Mouse (Mus musculus) skeletal muscle tissue, adult 2 months (tissue): Measurements from ENCODE around the gene Pdgfd.

Experiments used
- DNase-seq: peaks from one replicate; pipeline ENCODE4 v3.0.0-alpha.2; 2012; ENCODE audit warnings: low read depth, low spot score

The Pdgfd gene

DNA sequence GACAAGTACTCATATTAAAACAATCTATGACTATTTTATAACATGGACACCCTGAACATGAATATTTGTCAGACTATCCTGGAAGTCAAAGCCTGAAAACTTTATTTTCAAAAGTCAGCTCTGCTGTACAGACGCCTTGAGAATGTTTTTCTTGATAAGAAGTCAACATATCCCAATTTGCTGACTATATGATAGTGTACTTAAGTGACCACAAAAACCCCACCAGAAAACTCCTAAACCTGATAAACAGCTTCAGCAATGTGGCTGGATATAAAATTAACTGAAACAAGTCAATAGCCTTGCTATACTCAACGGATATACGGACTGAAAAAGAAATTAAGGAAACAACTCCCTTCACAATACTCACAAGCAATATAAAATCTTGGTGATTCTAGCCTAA lies 137.5 kb downstream of the Pdgfd start:
- no peak for DNase-seq

DNA sequence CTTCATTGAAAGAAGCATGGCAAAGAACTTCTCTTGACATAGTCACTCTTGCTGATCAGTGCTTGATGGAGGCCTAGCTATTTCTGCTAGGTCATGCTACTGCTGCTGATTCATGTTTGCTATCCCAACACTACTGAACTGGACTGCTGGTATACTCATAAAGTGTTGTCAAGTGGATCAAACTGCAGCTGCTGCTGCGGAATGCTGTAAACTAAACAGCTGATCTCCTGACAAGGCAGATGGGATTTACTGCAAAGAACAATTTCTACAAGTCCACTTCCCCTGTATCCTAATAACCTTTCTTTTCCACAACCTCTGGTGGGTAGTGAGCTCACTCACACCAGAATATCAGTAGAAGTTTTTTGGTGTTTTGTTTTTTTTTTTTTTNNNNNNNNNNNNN lies 148.7 kb downstream of the Pdgfd start:
- DNase-seq = no peak

DNA sequence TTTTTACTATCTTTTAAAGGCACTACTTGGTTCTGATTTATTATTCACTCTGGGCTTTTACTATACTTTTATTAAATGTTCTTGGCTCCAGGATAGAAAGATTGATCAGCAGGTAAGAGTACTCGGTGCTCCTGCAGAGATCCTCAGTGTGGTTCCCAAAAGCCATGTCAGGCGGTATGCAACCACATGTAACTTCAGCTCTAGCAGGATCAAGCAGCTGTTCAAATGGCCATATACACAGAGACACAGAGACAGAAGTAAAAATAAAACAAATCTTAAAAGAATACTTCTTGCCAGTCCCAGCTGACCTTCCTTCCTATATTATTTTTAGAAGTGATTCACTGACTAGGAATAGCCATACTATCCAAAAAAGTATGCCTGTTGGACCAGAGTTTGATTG lies 157.0 kb downstream of the Pdgfd start:
- no peak for DNase-seq

DNA sequence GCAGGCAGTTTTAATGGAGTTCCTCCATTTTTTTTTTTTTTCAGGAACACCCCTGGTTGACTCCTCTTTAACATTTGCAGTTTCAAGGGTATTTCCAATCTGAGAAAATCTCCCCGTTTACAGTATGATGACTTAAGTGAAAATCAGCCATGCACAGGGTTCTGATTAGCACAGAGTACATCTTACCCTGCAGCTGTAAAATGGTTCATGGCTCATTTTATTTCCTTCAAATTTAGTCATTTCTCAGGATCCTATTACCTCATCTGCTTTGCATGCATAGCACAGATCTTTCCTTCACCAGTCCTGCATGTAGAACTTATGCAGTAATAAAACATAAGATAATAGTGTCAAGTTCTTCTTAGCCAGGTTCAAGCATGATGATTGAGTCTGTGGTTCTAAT lies 165.1 kb downstream of the Pdgfd start:
- DNase-seq = no peak

DNA sequence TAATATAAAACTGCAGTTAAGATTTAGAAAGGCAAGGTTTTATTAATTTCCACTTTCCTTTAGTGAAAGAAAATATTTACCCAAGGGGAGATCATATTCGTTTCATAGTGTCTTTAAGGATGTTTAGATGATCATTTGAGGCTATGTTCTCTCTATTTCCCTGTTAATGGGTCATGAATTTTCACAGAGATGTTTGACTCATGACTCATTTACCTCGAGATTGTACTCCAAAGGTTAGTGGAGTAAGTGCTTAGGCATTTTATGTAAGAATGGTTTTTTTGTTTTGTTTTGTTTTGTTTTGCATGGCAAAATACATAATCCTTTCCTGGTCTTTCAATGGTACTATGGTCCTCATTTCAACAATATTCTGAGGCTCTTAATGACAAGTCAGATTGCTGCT lies 167.9 kb downstream of the Pdgfd start:
- DNase-seq = no peak

DNA sequence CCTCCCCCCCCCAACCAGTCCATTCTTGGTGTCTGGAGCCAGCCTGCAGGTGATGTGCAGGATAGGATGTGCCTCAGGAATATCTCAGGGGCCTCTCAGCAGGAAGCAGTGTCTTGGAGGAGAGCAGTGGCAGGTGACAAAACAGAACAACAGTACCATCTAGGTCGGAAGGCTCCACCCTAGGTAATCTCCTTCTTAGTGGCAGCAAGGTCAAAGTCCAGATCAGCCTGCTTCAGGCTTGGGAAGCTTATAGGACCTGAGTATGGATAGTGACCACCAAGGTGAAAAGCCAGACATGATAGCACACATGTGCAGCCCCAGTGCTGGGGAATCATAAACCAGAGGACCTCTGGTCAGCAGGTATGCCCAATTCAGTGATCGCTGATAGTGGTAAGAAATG lies 169.5 kb downstream of the Pdgfd start:
- no peak for DNase-seq

DNA sequence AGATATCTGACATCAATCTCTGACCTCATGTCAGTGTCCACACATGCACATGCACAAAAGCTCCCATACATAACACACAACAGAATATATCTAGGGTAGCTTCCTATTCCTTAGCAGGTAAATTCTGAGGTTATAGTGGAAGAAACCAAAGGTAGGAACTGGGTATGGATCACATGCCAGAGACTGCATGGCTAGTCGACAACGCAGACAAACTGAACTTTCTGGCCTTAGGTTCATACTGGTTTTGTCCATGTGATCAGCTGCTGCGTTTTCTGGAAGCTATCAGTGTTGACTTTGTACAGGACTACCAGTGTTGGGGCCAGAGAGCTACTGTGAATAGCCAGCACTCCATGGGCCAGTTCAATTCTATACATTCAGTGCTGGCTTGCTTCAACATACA lies 170.0 kb downstream of the Pdgfd start:
- no peak for DNase-seq

DNA sequence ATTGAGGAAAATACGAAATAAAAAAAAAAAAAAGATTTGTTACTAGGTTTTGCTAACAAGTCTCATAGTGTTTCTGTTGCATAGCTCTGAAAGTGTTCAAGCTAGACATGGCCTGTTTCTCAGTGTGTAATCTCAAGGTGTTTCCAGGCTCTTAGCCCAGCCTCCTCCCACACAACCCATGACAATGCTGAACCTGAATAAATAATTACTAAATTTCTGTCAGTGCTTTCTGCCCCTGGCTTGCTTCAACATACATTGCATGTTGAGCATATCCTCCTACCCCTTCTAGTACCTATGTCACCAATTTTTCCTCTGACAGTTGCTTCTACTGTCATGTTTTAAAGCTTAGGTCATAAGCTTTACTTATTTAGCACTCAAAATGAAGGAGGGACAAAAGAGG lies 171.0 kb downstream of the Pdgfd start:
- no peak for DNase-seq

DNA sequence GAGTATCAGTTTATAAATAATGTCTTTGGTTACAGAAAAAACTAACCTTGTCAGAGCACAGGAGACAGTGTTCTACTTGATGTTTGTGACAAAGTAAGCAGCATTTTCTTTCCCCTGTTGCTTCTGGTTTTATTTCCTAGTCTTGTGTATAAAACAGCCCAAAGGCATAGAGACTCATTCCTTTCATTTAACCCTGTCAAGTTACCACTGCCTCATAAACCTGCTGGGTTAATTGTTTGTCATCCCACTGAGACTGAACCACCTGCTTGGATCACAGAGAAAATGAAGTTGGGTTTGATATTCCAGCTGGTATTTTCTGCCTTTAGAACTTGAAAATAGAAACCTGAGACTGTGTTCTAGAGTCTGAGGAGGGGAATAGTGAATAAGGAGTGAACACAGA lies 172.4 kb downstream of the Pdgfd start:
- DNase-seq = no peak

DNA sequence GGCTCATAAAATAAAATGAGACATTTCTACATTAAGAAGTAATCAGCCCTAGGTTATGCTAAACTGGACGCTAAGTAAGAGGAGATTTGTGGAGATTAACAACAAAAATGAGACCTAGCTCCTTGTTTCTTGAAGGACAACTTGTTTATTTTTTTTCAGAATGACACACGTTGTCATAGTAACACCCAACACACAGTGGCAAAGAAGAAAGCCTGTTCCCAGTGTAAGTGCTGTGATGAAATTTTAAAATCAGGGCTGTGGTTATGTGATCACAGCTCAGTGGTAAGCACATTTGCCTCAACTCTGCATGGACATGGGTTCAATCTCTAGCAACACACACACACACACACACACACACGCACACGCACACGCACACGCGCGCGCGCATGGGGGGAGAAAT lies 174.5 kb downstream of the Pdgfd start:
- DNase-seq = no peak

DNA sequence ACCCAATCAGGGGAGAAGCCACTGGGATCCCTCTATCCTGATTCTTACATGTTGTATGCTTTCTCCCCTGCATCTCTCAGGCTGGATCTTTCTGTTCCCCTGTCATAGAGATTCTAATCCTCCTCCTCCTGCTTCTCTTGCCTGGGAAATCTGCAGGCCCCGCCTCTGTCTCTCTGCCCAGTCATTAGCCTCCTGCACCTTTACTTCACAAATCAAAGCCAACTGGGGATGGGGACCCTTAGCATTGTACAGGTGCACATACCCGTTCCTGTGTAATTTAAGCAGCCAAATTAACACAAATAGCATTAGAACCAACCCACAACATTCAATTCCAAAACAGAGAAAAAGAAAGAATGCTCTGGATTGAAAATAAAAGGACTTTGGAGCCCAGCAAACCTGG lies 176.1 kb downstream of the Pdgfd start:
- DNase-seq = no peak

DNA sequence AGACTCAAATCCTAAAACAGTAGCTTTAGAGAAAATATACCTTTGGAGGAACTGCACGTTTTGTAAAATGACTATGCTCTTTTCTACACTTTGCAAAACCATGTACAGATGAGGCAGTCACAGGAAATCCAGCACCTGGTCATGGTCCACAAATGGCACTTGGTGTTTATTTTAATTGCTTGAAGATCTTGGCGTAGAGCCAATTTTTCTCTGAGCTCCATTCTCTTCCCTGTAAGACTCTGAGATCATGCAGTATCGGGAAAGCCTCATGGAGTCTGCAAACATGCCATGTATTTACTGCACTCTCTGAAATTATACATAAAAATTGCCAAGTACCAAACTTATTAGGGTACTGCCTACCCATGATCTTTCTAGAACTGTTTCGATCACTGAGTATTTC lies 176.5 kb downstream of the Pdgfd start:
- DNase-seq = no peak

DNA sequence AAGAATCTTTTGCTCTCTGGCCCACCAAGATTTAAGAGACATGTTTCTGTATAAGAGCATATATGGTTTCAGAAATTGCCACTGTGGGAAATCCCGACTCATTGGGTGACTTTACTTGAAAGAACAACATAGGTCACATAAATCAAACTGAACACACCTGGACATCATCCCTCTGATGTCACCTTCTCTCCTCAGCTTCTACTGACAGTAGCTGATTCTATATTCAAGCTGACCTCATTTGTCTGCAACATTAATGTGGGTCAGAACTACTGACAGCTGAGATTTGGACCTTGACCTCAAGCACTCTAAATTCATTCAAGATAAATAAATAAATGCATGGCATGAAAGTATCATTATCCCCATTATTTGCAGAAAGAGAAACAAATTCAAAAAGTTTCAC lies 177.0 kb downstream of the Pdgfd start:
- no peak for DNase-seq

DNA sequence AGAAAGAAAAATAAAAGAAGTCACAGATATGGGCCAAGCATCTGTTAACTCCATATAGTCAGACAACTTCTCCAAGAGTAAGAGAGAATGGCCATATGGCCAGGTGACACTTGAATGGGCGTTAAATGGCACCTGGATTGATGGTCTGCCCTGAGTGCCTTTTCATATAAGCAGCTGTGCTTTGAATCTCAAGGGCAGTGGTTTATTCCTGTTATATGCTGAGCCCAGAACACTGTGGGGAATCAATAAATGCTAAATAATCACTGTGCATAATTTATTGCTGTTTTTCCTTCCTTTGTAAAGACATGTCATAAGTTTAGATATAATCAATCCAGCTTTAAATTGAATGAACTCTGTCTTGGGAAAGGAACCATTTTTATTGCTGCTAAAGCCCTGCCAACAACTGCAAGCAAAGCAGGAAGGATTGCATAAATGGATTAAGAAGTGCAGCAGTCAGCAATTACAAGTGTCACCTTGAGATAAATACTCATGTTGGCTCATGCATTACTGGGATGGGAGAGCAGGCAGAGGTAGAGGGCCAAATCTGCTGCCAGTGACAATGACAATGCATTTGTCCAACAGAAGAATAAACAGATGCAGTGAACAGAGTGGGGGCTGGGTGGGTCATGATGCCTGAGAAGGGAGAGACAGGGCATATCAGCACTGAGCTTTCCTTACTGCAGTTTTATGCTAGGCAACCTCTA lies 185.0 kb downstream of the Pdgfd start:
- DNase-seq = no peak

DNA sequence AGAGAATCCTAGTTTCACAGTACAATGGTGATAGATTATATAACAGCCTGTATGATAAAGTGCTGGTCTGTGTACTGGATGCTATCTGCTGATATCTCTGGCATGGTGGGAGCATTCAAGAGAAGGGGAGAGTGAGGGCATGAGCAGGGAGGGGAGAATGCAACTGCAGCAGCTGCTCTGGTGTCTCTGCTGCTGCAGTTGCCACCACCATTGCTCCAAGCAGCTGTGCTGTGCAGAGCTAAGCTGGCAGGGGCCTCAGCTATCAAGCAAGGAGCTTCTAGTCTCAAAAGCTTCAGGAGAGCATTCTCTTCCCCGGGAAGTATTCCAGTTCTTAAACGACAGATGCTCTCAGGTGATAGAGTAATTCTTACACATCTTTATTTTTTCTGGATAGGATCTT lies 192.4 kb downstream of the Pdgfd start:
- DNase-seq = no peak

DNA sequence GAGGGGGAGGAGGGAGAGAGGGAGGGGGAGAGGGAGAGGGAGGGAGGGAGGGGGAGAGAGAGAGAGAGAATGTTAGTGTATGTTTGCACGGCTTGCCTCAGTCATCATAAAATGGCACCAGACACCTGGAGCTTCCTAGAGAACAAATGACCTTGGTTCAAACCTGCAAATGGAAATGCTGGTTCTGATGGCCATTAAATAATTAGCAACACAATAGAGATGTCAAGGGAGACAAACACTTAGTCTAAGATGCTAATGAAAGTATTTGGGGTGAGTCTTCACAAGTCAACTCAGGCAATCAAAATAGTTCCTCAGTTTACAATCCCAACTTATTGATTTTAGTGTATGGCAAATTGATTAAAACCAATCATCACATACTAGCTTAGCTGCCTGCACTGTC lies 198.2 kb downstream of the Pdgfd start:
- no peak for DNase-seq

DNA sequence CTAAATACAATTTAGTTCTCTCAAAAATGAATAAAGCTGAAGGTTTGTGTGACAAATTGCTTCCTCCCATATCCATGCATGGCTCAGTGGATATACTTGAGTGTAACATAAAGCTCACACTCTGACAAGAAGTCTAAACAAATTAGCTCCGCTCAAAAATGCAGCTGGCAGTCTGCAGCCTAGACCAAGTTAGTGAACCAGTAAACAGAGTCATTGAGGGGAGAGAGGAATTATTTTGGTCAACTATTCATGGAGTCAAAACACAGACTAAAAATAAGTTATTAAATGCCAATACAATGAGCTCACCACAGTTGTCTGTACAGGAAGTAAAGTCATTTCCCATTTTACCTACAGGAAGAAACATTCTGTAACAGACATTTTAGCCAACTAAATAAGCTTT lies 233.4 kb downstream of the Pdgfd start:
- no peak for DNase-seq

DNA sequence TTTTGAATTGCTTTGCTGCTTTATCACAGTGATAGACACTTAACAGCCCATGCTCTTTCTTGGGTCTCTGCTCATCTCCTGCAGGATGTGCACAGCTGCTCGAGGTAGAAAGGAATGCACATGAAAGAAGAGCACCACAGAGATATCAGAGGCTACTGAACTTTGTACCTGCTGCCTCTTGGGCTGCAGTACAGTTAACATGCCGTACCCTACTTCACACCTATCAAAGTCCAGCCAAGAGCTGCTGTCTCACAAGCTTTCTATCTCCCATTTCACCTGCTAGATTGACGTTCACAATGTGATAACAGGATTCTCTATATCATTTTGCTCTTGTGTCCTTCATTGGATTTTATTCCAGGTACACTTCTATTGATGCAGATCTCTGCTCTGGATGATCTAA lies 238.2 kb downstream of the Pdgfd start:
- DNase-seq = no peak

DNA sequence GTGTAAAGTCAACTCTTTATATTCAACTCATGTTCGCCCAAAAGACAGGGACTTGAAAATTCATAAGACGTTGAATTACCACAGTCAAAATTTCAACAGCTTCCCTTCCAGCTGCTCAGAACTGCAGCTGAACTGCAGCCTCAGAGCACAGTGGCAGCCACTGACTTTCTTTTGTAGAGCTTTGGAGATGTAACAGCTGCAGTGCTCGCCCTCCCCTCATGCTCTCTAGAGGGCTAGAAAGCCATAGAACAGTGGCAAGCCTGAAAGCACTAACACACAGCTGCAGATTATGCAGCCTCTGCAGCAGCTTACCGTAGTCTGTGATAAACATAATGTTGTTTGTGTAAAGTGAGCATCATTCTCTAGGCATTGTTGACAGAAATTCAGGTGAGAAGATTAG lies 239.6 kb downstream of the Pdgfd start:
- no peak for DNase-seq

DNA sequence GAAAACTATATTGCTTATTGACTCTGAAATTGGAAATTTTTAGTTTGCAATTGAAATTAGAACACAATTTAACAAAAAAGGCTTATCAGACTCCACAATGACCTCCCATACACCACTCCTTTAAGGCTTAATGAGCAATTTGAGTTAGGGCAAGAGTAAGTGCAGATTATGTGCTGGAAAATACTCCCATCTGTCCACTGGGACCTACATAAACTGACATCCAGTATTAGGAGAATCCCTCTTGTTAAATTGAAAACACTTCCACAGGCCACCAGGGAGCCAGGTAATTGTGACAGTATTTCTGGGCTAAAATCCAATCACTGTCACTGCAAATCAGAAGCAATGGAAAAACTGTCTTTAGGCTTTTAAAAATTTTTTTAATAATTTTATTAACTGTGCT lies 256.2 kb downstream of the Pdgfd start:
- DNase-seq = no peak
